Mouse (Mus musculus) mammary gland, adult 2 months (tissue): ENCODE results near the gene Ccdc162. TPM values are rescaled to one million over a fixed set of nuclear protein-coding genes. Genes with fewer than 3 reads are reported as not detected.

Experiments
- polyA plus RNA-seq: library from polyadenylated mRNA; depleted of rRNA; stranded (reverse); fragments of >200 nt; gene quantifications from 2 replicates; pipeline ENCODE4 v1.2.3, GENCODE M21; 2012; ENCODE audit warnings: low replicate concordance; rRNA removed

Gene Ccdc162
- polyA plus RNA-seq = 5.6 and 8.3 TPM in 2 replicates

DNA sequence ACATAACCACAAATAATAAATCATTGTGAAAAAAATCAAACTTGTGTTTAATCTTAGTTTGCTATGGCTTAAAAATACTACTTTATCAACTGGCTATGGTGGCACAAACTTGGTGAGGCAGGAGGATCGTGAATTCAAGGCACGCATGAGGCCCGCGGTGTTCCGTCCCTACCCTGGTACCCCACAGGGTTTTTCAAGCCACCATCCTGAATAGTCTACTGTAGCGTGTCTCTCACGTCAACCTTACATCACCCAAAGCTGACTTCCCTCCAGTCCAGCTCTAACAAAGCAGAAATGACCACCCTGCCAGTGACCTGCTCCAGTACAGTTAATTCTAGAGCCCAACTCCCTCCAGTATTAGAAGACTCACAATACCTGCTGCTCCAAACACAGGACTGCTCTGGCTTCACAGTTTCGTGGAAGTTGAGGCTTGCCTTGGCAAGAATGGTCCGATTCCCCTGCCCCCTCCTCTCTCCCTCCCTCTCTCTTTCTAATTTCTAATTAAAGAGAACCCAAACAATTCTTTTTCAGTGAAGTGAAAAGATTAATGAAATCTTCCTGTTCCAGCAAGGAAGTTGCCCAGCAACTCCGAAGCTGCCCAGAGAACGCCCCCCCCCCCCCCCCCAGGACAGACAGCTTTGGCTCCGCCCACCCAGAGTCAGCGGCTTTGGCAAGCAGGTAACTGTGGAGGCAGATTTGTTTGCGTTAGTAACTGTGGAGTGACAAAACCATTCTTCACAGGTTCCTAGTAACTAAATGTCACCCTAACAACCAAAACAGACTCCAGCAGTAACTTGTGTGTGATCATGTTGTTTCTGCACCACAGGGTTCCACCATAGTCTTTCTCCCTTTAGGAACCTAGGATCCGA, at the start of gene Ccdc162:
Gene Ccdc162, minus strand, starts transcription at position 606 of the 869 bp plus-strand sequence.

DNA sequence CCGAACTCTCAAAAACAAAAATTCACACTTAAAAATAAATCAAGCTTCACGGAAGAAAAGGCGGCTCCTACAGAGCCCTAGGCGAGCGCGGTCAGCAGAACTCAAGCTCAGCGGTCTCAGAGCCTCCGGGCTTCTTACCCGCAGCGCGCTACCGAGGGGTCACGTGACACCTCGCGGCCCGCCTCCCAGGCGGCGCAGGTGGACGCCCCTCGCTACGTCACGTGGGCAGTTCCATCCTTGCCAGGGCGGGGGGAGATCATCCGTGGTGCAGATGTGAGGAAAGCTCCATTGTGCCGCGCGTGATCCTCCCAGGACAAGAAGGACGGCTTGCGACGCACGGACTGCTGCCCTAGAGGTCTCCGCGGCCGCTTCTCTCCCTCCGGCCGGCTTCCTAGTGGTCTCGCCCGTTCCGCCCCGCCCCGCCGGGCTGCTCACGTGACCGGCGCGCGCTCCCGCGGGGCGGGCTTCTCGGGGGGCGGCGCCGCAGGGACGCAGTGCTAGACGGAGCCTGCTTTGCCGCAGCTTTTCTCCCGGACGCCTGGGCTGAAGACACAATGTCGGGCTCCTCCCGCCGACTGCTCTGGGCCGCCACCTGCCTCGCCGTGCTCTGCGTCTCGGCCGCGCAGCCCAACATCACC, 197.3 kb downstream of the Ccdc162 start, which contains the start of gene Cd164:
Gene Cd164, plus strand, starts transcription at position 434 of the 638 bp plus-strand sequence.

DNA sequence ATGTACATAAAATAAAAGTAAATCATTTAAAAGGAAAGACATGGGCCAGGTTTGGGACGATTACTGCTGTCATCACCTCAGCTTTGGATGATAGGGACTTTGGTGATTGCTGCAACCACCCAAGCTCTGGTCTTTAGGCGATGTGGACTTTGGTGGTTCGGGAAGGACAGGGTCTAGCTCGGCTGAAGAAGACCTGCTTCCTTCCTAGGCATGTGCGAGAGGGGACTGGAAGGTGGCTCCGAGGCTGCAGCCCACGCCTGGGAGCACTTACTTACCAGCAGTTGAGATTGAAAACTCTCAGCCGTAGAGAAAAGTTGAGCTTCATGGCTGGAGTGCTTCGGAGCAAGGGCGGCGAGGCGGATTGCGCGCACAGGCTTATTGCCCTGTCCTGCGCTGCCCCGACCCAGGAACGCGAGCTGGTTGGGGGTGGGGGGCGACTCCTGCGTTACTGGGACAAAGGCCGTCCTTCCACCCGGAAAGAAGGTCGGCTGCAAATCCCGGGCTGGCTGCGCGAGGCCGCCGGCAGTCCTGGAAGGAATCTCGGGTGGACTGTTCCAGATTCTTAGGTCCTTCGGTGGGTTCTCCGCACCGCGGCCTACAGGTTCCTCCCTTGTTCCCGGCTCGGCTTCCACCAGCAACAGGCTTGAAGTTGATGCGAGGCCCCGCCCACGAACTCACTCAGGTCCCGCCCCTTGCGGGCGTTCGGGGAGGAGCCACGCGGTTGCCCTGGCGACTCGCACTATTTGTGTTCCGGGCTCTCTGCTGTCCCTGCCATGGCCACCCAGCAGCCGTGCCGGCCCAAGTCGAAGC, 226.5 kb downstream of the Ccdc162 start, which contains the start of the genes Smpd2 and Ppil6:
Gene Smpd2, minus strand, starts transcription at position 662 of the 810 bp plus-strand sequence.
Gene Ppil6, plus strand, starts transcription at position 732 of the 810 bp plus-strand sequence.

Other genes with a start within 250 kb of the Ccdc162 start
- 61.2 and 78.8 TPM in 2 replicates for gene Mical1, start 240.3 kb downstream of the Ccdc162 start, polyA plus RNA-seq
- 62.2 and 72.4 TPM in 2 replicates for gene Smpd2, start 226.3 kb downstream of the Ccdc162 start, polyA plus RNA-seq
- gene Ppil6, start 226.2 kb downstream of the Ccdc162 start, polyA plus RNA-seq = 0.17 and 0.29 TPM in 2 replicates
- gene Cd164, start 197.2 kb downstream of the Ccdc162 start, polyA plus RNA-seq = 291 and 680 TPM in 2 replicates
- 1.0 and 2.3 TPM in 2 replicates for gene Cep57l1, start 93.2 kb upstream of the Ccdc162 start, polyA plus RNA-seq
- 23.7 and 30.4 TPM in 2 replicates for gene Sesn1, start 93.3 kb upstream of the Ccdc162 start, polyA plus RNA-seq